In genomic region chr13:60309482-60309881, GRCm38 (mm10) we compare ENCODE assay signal across 20 mouse cellular contexts.
A peak's percentile ranks its signal among the peaks of the same experiment; 100 is the strongest.
DNase-seq lines count a peak whose midpoint lies in the region; ATAC-seq and TF ChIP-seq lines count a peak whose summit lies in the region.
"Had no signal": no experiment of that assay in that cellular context is flagged by ENCODE, and none has a peak within 500 bp of the region (broad histone marks: within the 10 kb centered on the region; RNA-seq: fewer than 3 reads in every experiment).

No protein-coding gene starts in this region.

- DNase-seq in gastrocnemius, adult 2 months: no peak
- DNase-seq in gastrocnemius, postnatal 14 days: no peak
- no peak for DNase-seq in intestine, embryonic 14.5 days (ENCODE audit: low spot score)
- DNase-seq in limb, embryonic 10.5 days (ENCODE audit: low spot score): no peak
- no peak for DNase-seq in liver, postnatal 0 days
- DNase-seq: cerebellum, adult 9-10 months; gastrocnemius, postnatal 25 days; kidney, adult 11 months; layer of hippocampus, adult 9-11 months; right cerebral cortex, postnatal 25 days had no signal

- 87% methylated on average over 12 of the region's 12 CpGs for WGBS in intestine, embryonic 14.5 days
- WGBS in intestine, postnatal 0 days: 90% methylated on average over 12 of the region's 12 CpGs
- 90% methylated on average over 12 of the region's 12 CpGs for WGBS in intestine, embryonic 16.5 days
- WGBS in limb, embryonic 10.5 days: 96% methylated on average over 12 of the region's 12 CpGs
- WGBS in liver, postnatal 0 days (ENCODE audit: insufficient replicate concordance): 79% methylated on average over 12 of the region's 12 CpGs

- no peak overlapping the region for H3K4me2 ChIP-seq in intestine, embryonic 14.5 days (ENCODE audit: low read length)
- H3K4me2 ChIP-seq in intestine, postnatal 0 days (replicated peaks; ENCODE audit: low read depth): no peak overlapping the region
- H3K4me2 ChIP-seq in intestine, embryonic 16.5 days (ENCODE audit: low read depth, low read length): no peak overlapping the region
- no peak overlapping the region for H3K4me2 ChIP-seq in liver, postnatal 0 days (ENCODE audit: low read depth, low read length)
- H3K4me2 ChIP-seq: embryonic facial prominence, embryonic 15.5 days; forebrain, embryonic 15.5 days; heart, embryonic 11.5 days; hindbrain, embryonic 15.5 days; midbrain, embryonic 15.5 days; neural tube, embryonic 12.5 days had no signal

- intact Hi-C loops in gastrocnemius, adult 2 months (cut with DNase I): no loop called here
- intact Hi-C loops in gastrocnemius, postnatal 14 days (cut with DNase I; ENCODE audit: low total_unique reads): no loop called here

- TF ChIP-seq EP300 in liver, postnatal 0 days (IDR thresholded peaks at IDR 0.05; ENCODE audit: low read depth): no peak

- ATAC-seq in intestine, embryonic 14.5 days (replicated peaks; ENCODE audit: low FRiP score, low TSS enrichment, low read depth): no peak
- ATAC-seq in intestine, postnatal 0 days: no peak
- no peak for ATAC-seq in intestine, embryonic 16.5 days
- ATAC-seq in liver, postnatal 0 days: no peak
- ATAC-seq: forebrain, embryonic 15.5 days; midbrain, embryonic 15.5 days had no signal

- peaks cover 28% of the 10 kb centered on the region for H3K4me1 ChIP-seq in intestine, embryonic 14.5 days (replicated peaks; ENCODE audit: control insufficient read depth, insufficient read depth, low read length)
- no peaks in the 10 kb centered on the region for H3K4me1 ChIP-seq in intestine, postnatal 0 days (replicated peaks; ENCODE audit: control insufficient read depth, insufficient read depth, low read length)
- H3K4me1 ChIP-seq in intestine, embryonic 16.5 days (ENCODE audit: control insufficient read depth, insufficient read depth, low read length): peaks cover 12% of the 10 kb centered on the region; the same call in 1 of the 2 replicates
- H3K4me1 ChIP-seq in limb, embryonic 10.5 days: peaks cover 20% of the 10 kb centered on the region
- no peaks in the 10 kb centered on the region for H3K4me1 ChIP-seq in liver, postnatal 0 days (ENCODE audit: insufficient read depth)
- H3K4me1 ChIP-seq: midbrain, embryonic 15.5 days had no signal

- no peaks in the 10 kb centered on the region for H3K36me3 ChIP-seq in intestine, embryonic 14.5 days (ENCODE audit: control insufficient read depth, insufficient read depth, low read length)
- no peaks in the 10 kb centered on the region for H3K36me3 ChIP-seq in intestine, postnatal 0 days (ENCODE audit: control insufficient read depth, insufficient read depth)
- H3K36me3 ChIP-seq in intestine, embryonic 16.5 days (ENCODE audit: control insufficient read depth, insufficient read depth, low read length): no peaks in the 10 kb centered on the region
- H3K36me3 ChIP-seq in limb, embryonic 10.5 days: no peaks in the 10 kb centered on the region
- no peaks in the 10 kb centered on the region for H3K36me3 ChIP-seq in liver, postnatal 0 days (replicated peaks; ENCODE audit: insufficient read depth, low read length)
- H3K36me3 ChIP-seq: embryonic facial prominence, embryonic 15.5 days; forebrain, embryonic 15.5 days; hindbrain, embryonic 15.5 days; midbrain, embryonic 15.5 days; neural tube, embryonic 12.5 days had no signal

- no peak overlapping the region for H3K4me3 ChIP-seq in gastrocnemius, adult 2 months
- H3K4me3 ChIP-seq in intestine, embryonic 14.5 days (ENCODE audit: low read depth, low read length): no peak overlapping the region
- H3K4me3 ChIP-seq in intestine, postnatal 0 days (ENCODE audit: low read depth, low read length): no peak overlapping the region
- no peak overlapping the region for H3K4me3 ChIP-seq in intestine, embryonic 16.5 days (ENCODE audit: low read length)
- no peak overlapping the region for H3K4me3 ChIP-seq in limb, embryonic 10.5 days
- no peak overlapping the region for H3K4me3 ChIP-seq in liver, postnatal 0 days (ENCODE audit: low read depth, low read length)
- H3K4me3 ChIP-seq: embryonic facial prominence, embryonic 15.5 days; forebrain, embryonic 15.5 days; hindbrain, embryonic 15.5 days; midbrain, embryonic 15.5 days; neural tube, embryonic 12.5 days had no signal

- H3K27me3 ChIP-seq in intestine, embryonic 14.5 days (replicated peaks; ENCODE audit: control insufficient read depth, insufficient read depth, low read length): no peaks in the 10 kb centered on the region
- no peaks in the 10 kb centered on the region for H3K27me3 ChIP-seq in intestine, postnatal 0 days (replicated peaks; ENCODE audit: control insufficient read depth, insufficient read depth, low read length)
- no peaks in the 10 kb centered on the region for H3K27me3 ChIP-seq in intestine, embryonic 16.5 days (replicated peaks; ENCODE audit: control insufficient read depth, insufficient read depth, low read length)
- H3K27me3 ChIP-seq in limb, embryonic 10.5 days (ENCODE audit: low read depth, poor library complexity, severe bottlenecking): no peaks in the 10 kb centered on the region
- H3K27me3 ChIP-seq in liver, postnatal 0 days (ENCODE audit: insufficient read depth, low read length): no peaks in the 10 kb centered on the region
- H3K27me3 ChIP-seq: embryonic facial prominence, embryonic 15.5 days; forebrain, embryonic 15.5 days; hindbrain, embryonic 15.5 days; midbrain, embryonic 15.5 days; neural tube, embryonic 12.5 days had no signal

- TF ChIP-seq CTCF in gastrocnemius, adult 2 months (IDR thresholded peaks at IDR 0.05): no peak
- TF ChIP-seq CTCF in intestine, postnatal 0 days (IDR thresholded peaks at IDR 0.05; ENCODE audit: low read depth): no peak
- no peak for TF ChIP-seq CTCF in liver, postnatal 0 days (IDR thresholded peaks at IDR 0.05; ENCODE audit: low read depth)

- no peak overlapping the region for H3K9ac ChIP-seq in intestine, embryonic 14.5 days (ENCODE audit: low read length)
- no peak overlapping the region for H3K9ac ChIP-seq in intestine, postnatal 0 days (ENCODE audit: low read depth, low read length)
- H3K9ac ChIP-seq in intestine, embryonic 16.5 days (ENCODE audit: low read depth, low read length): no peak overlapping the region
- no peak overlapping the region for H3K9ac ChIP-seq in liver, postnatal 0 days (replicated peaks)
- H3K9ac ChIP-seq: embryonic facial prominence, embryonic 15.5 days; forebrain, embryonic 15.5 days; hindbrain, embryonic 15.5 days; liver, embryonic 14.5 days; midbrain, embryonic 15.5 days; neural tube, embryonic 12.5 days had no signal

- H3K27ac ChIP-seq in gastrocnemius, adult 2 months: peak overlapping the region; percentile 35; the same call in 1 of the 2 replicates
- H3K27ac ChIP-seq in intestine, embryonic 14.5 days (ENCODE audit: low read depth): peak overlapping the region; percentile 94
- no peak overlapping the region for H3K27ac ChIP-seq in intestine, postnatal 0 days (ENCODE audit: low read depth, low read length)
- H3K27ac ChIP-seq in intestine, embryonic 16.5 days (ENCODE audit: low read length): peak overlapping the region; percentile 88; the same call in 1 of the 2 replicates
- no peak overlapping the region for H3K27ac ChIP-seq in limb, embryonic 10.5 days
- no peak overlapping the region for H3K27ac ChIP-seq in liver, postnatal 0 days (ENCODE audit: low read depth)
- H3K27ac ChIP-seq: forebrain, embryonic 15.5 days; hindbrain, embryonic 15.5 days; liver, embryonic 14.5 days; macrophage; midbrain, embryonic 15.5 days; neural tube, embryonic 12.5 days had no signal

- H3K9me3 ChIP-seq in intestine, embryonic 14.5 days (ENCODE audit: control insufficient read depth, low read length): no peaks in the 10 kb centered on the region
- no peaks in the 10 kb centered on the region for H3K9me3 ChIP-seq in intestine, postnatal 0 days (ENCODE audit: control insufficient read depth)
- no peaks in the 10 kb centered on the region for H3K9me3 ChIP-seq in intestine, embryonic 16.5 days (ENCODE audit: control insufficient read depth, low read length)
- H3K9me3 ChIP-seq in limb, embryonic 10.5 days (replicated peaks): no peaks in the 10 kb centered on the region
- H3K9me3 ChIP-seq in liver, postnatal 0 days (ENCODE audit: low read length): no peaks in the 10 kb centered on the region
- H3K9me3 ChIP-seq: embryonic facial prominence, embryonic 15.5 days; forebrain, embryonic 15.5 days; hindbrain, embryonic 15.5 days; midbrain, embryonic 15.5 days; neural tube, embryonic 12.5 days had no signal

Comparison
In these comparisons a context has a peak if more than half of its experiments do, and no peak if none do; other contexts are left out.
1. H3K27ac ChIP-seq: peak in gastrocnemius, adult 2 months (single experiment), intestine, embryonic 14.5 days (single experiment) and intestine, embryonic 16.5 days (single experiment); none in intestine, postnatal 0 days (single experiment), limb, embryonic 10.5 days (single experiment) and liver, postnatal 0 days (single experiment).